Mouse (Mus musculus) c-Kit-positive CD71-positive TER-119-negative erythroid progenitor cells, embryonic 14.5 days (primary cell): Measurements from ENCODE around the gene Fam205c.
A peak's percentile ranks its signal among the peaks of the same experiment; 100 is the strongest.
"Not testable (repeated sequence)": the region's sequence is repeated elsewhere in the genome, so short reads cannot be mapped to it uniquely, and the experiment has no call there.

ENCODE experiments used
- DNase-seq: peaks from one replicate; pipeline ENCODE4 v3.0.0-alpha.2; 2013; ENCODE audit warnings: low read depth

The Fam205c gene

DNA sequence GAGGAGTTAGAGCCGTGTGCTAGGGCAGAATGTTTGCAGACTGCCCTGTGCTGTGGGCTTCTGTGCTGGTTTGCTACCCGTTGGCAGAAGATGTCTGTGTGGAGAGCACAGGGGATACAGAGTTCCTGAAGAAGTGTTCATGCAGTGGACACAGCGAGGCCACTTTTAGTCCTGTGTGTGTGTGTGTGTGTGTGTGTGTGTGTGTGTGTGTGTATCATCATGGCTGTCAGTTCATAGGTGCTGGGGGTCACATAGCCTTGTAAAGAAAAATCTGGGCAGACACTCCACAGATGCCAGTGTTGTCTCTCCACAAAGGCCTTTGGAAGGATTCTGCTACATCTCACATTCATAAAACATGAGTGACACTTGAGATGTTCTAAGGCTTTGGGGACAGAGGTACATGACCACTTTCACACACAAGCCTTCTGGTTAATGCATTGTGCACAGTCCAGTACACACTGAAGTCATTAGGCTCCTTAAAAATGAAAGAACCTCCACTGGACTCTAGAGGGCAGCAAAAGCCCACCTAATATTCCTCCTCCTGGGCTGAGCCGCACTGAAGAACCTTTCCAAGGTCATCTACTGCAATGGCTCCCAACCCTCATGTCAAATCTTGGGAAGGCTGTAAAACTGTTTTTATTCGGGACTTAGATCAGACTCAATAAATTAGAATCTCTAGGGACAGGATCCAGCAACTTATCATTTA, 2.7 kb upstream of the Fam205c start:
- peak; percentile 36 for DNase-seq

DNA sequence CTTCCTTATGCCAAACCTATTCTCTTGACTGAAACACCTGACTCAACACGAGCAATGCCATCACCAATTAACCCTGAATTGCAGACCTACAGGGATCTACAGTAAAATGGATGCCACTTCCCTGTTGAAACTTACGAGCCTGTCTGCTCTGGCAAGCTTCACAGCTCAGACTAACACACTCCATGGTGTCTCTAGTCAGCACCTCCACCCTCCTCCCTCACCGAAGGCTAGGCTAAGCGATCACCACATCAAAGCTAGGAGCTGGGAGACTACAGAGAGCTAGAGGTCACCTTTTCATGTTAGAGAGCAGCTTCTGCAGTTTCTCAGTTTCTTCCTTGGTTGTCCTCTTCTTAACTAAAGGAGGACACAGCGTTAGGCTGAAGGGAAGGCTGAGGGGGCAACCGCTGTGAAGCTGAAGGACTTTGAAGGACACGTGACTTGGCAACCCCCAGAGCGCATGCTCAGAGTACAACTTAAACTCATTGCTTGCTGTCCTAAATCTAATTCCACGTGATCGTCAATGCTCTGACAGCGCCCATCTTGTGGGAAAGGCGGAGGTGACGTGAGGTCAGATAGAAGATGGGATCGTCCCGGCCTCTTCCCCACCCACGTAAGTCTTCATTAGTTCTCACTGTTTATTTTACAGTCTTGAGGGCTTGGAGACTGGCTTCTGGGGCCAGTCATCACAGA, 1.1 kb downstream of the Fam205c start:
- no peak for DNase-seq

DNA sequence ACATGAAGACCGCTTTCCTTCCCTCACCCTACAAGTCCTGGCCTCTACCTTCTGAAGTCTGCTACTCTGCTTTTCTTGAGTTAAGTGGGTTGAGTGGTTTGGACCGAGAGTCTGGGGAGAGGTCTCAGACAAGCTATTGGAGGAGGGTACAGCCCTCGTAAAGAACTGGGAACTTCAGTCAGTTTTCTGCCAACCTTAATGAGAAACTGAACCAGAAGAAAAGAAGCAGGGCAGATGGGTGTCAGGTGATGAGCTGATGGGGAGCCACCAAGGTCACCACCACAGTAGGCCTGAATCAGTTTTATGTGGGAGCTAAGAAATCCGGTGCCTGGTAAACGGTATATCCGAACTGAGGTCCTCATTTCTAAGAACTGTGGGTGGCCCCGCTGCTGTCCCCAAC, 1.9 kb downstream of the Fam205c start:
- DNase-seq: no peak

DNA sequence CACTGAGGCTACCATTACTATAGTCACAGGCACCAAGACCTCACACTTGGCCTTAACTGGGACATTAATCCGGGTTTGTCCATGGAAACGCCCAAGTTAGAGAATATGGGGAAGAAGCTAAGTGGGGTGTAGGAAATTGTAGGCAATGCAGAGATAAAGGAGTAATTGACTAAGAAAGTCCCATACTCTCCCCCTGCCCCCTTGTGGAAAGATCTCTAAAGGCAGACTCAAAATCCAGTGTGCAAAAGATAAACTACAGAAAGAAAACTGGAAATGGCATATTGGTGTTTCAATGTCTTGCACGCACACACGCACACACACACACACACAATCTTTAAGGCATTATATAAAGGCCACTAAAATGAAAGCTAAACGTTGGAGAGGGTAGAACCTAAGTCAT, 3.3 kb downstream of the Fam205c start:
- DNase-seq: no peak

DNA sequence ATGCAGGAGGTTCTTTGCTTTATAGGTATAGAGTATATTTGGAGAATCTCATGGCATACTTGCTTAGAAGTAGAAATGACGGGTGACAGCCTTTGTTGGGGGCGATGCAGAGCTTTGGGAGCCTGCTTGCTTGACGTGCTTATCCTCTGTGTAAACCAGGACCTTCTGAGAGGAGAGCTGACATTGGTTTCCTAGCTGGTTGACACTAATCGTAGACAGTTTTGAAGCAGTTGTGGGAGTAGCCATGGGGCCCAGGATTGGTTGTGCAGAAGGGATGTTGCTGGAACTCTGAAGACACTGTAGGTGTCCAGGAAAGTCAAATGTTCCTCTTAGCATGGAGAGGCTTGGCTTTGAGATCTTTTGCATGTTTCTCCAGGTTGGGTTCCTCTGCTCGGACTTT, 5.8 kb downstream of the Fam205c start:
- no peak for DNase-seq

DNA sequence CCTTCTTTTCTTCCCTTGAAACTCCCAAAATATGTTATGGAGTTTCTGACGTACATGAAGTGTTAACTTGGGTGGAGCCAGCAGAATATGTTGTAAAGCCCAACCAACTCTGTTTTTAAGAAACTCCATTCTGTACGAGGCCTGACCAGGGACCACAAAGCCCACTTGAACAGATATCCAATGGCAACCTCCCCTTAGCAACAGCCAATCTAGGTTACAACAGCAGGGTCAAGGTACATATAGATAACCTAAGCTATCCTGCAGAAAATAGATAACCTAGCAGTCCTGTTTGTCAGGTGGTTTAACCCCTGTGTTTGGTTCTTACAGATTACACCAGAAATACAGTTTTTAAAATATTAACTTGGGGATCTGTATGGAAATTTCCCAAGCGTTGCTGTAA, 6.6 kb downstream of the Fam205c start:
- DNase-seq: no peak

DNA sequence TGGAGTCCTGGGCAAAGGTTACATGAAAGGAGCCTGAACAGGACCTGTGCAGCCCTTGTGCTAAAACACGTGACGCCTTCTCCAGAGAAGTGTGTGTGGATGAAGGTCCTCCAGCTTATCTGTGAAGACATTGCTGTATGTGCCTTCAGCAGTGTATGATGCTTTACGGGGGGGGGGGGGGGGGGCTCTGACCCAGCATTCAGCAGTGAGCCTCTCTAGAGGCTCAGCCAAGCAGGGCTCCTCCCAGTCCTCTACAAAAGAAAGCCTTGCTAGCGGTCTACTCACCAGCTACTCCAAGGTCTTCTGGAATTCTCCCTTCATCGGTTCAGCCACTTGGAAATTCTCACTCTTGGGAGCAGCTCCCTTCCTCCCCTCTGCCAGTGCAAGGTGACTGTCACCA, 10.5 kb downstream of the Fam205c start:
- DNase-seq: not testable (repeated sequence)

DNA sequence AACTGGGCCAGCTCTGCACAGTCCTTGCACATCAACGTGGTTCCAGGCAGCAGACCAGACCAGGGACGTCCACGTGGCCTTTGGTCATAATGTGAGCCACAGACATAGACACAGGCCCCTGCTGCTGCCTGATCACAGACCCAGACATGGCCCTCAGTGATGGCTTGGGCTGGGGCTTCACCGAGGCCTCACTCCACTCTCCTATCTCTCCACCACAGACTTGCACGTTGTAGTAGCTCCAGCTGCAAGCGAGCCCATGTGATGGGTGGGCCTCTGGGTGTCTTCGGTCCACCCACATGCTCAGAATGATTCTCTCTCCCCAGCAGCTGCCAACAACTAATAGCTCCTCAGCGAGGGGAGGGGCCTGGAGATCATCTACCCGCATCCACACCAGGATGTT, 13.6 kb downstream of the Fam205c start:
- not testable (repeated sequence) for DNase-seq

DNA sequence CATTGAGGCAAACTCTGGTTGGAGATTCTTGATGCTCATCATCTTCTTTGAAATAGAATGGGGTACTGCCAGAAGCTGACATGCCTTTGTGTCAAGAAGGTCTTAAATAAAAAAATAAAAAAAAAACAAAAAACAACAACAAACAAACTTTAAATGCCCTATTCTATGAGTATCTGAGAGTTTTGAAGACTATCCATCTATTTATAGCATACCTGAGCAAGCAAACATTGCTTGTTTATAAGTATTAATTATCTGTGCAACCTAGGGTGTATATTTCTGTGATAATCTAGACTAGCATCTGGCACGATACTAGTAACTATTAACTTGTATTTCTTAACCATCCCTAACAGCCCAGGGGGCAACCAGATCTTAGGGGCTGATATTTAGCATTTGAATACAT, 17.4 kb downstream of the Fam205c start, which contains the start of gene Gm12394:
Gm12394 (minus strand) TSS at position 101 of the 400 bp plus-strand sequence.
- DNase-seq: not testable (repeated sequence)

DNA sequence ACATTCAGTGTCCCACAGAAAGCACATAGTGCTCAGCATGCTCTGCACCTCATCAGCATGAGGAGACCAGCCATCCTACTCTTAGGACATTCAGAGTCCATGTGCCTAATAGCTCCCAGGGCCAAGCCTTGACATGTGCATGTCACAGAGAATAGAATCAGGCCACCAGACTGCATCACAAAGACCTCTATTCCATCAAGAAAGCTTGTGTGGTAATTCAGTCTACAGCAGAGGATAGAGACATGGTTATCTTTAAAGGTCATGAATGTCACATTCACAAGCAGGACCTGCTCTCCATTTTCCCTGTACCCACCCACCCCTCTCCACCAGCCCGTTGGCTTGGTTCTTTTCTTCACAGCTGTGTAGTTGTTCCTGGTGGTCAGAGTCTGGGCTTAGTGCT, 20.2 kb downstream of the Fam205c start, which contains the start of gene Fam205a1:
Fam205a1 (minus strand) TSS at position 101 of the 400 bp plus-strand sequence.
- not testable (repeated sequence) for DNase-seq
